Mouse (Mus musculus): Measurements from ENCODE around the gene Tap1.

- TF ChIP-seq POLR2A (IDR thresholded peaks at IDR 0.05; ENCODE audit: extremely low read depth, insufficient read depth, low read length) (no peak), CTCF (IDR thresholded peaks at IDR 0.05; ENCODE audit: low read depth, low read length) (no peak)
These were observed 31.3 kb downstream of the Tap1 start for GRCm38 (mm10) chr17:34218675-34219074.
